Mouse (Mus musculus): ENCODE data around the gene Lbx2.

The Lbx2 gene

GRCm38 (mm10) chr6:83086121-83087035 is at the start of gene Lbx2:
Gene Lbx2 (plus strand): TSS chr6:83086367.
- DNase-seq: no peak

DNA sequence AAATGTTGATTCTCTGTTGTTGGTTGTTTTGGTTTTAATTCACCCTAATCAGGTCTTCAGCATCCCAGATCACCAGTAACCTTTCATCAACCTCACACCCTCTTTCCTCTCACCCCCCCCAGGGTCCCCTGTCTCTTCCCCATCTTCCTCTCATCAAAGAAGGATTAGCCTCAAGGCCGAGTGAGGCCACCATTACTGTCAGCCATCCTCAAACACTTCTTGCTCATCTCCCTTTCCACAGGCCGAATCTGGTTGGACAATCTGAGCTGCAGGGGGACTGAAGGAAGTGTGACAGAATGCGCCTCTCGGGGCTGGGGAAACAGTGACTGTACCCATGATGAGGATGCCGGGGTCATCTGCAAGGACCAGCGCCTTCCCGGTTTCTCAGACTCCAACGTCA is 49.0 kb upstream of the Lbx2 start:
- DNase-seq: no peak

DNA sequence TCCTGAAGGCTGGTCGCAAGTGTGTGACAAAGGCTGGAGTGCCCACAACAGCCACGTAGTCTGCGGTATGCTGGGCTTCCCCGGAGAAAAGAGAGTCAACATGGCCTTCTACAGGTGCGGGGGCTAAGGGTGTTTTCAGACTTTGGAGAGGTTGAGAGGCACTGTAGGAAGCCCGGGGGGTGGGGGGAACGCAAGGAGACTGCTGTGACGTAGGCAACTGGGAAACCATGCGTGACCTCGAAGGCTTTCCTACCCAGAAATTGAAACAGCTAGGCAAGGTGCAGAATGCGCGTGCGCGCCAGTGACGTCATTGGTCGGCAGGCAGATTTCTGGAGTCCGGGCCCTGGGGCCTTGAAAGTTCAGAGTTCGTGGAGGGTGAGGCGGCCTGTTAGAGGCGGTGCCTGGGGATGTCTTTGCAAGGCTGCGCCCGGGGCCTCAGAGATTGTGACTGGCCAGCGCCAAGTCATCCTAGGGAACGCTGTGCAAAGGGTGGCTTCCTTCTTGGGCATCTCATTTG is 47.6 kb upstream of the Lbx2 start:
- DNase-seq: peak; percentile 87

- no peak for DNase-seq
Measured at GRCm38 (mm10) chr6:83040601-83041000, 45.6 kb upstream of the Lbx2 start.

GRCm38 (mm10) chr6:83043561-83043960 is 42.6 kb upstream of the Lbx2 start:
- no peak for DNase-seq

DNA sequence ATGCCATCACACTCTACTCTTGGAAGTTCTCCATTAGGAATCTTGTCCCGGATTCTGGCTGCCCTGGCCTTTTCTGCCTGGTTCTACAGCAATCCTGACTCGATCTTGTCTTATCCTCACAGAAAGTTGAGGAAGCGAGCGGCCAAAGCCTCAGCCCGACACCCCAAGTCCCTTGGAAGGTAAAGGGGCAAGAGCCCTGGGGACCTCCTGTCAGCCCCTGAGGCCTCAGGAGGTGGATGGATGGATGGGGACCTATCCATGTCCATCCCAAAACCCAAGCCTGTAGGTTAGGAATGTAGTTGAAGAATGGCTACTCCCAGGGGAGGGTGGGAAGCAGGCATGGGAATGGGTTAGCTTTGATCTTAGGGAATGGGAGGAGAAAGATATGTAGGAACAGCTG is 42.2 kb upstream of the Lbx2 start:
- no peak for DNase-seq

DNA sequence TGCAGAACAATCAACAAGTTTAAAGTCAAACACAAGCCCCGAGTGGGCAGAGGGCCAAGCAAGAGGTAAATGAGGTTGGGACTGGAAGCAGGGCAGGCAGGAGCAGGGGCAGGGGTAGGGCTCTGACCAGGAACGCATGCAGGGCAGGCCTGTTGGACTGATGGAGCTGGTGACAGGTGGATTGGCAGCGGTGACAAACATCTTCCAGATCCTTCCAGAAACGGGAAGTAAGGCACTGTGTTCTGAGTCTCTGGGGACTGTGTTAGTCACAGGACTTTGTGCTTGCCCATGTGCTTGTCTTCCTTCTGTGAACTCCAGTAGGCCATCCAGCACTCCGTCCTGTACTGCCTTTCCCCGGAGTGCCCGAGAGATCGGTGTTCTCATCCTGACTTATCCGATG is 41.4 kb upstream of the Lbx2 start:
- DNase-seq: no peak

DNA sequence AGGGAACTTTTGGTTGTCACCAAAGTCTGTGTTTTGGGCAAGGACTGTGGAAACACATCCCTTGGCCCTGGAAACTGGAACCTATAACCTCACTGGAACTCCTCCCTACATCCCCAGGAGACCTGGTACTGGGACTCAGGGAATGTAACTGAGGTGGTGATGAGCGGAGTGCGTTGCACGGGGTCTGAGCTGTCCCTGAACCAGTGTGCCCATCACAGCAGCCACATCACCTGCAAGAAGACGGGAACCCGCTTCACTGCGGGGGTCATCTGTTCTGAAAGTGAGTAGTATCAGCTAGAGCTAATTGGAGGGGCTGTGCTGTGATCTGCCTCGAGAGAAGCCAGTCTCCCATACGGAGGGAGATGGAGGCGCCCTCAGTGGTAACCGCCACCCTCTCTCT is 36.8 kb upstream of the Lbx2 start:
- no peak for DNase-seq

DNA sequence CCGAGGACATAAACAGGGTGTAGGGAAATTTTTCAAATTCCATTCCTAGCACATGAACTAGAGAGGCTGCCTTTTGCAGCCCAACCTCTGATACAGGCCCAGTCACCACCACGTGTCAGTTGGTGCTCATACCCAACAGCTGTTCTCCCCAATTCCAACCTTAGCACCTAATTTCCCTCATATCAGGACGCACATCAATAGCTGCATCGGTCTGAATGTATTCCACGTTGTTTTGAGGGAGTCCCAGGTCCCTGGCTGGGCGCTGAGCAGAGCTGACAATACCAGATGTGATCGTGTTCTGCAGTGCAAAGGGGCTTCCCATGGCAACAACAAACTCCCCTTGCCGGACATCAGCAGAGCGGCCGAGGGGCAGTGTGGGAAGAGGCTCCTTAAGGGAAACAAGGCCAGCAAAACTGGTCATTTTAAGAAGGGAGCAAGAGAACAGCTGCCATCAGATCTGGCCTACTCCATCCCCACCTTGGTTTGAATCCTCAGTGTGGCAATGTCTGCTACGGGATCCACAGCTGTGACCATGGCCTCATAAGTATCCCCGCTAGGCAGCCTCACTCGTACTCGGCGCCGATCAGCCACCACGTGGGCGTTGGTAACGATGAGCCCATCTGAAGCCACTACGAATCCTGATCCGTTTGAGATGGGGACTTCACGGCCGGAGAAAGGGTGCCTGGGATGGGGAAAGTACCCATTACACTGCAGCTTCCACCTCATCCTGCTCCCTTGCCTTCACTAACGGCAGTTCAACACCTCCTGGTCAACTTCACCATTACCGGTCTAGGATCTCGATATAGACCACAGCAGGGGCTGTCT is 32.8 kb upstream of the Lbx2 start:
- DNase-seq: peak; percentile 29

DNA sequence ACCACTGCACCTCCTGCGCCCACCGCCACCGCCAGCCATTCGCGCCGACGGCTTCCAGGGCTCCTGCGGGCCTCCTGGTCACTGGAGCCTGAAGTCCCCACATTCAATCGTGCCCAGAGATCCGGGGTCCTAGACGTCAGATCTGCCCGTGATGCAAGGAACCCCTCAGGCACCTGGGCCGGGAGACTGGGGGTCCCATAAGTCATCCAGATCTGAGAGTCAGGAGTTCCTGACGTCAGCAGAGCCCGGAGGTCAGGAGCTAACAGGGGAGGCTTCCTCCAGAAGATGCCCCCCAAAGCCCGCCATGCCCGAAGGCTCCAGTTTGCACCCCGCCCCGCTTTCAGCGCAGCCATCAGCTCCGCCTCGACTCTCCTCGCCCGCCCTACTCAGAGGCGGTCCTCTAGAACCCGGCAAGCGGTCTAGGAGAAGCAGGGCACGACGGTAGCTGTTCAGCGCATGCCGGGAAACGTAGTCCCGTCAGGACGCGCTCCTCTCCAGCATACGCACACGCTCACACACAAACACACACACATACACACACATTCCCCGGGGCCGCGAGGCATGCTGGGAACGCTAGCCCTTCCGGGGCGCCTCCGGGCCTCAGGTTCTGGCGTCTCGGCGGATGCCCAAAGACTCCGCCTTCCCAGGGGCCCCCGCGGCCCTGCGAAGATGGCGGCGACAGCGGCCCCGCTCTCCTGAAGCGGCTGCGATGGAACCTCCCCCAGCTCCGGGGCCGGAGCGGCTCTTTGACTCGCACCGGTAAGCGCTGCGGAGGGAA is 31.9 kb upstream of the Lbx2 start, which contains the start of gene Aup1:
TSS of gene Aup1 (plus strand) at position 448 of the 778 bp plus-strand sequence.
- peak; percentile 96 for DNase-seq

DNA sequence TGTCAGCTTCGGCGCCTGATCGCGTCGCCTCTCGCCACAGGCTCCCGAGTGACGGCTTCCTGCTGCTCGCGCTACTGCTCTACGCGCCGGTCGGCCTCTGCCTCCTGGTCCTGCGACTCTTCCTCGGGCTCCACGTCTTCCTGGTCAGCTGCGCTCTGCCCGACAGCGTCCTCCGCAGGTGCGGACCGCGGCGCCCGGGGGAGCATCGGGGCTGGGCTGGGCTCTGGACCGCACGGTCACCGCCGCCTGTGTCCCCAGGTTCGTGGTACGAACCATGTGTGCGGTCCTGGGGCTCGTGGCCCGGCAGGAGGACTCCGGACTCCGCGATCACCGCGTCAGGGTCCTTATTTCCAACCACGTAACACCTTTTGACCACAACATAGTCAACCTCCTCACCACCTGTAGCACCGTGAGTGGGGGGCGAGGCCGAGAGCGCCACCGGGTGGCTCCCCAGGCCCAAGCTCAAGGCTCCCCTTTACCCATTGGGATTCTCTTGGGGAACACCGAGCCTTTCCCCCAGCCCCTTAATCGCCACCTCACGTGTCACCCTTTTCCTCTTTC is 31.2 kb upstream of the Lbx2 start, which contains the start of gene Htra2:
TSS of gene Htra2 (minus strand) at position 403 of the 561 bp plus-strand sequence.
- DNase-seq: peak; percentile 64

- DNase-seq: peak; percentile 62
Measured at GRCm38 (mm10) chr6:83057790-83058189, 28.4 kb upstream of the Lbx2 start, which contains the start of gene Dqx1. Gene Dqx1 (plus strand): TSS chr6:83057844.

DNA sequence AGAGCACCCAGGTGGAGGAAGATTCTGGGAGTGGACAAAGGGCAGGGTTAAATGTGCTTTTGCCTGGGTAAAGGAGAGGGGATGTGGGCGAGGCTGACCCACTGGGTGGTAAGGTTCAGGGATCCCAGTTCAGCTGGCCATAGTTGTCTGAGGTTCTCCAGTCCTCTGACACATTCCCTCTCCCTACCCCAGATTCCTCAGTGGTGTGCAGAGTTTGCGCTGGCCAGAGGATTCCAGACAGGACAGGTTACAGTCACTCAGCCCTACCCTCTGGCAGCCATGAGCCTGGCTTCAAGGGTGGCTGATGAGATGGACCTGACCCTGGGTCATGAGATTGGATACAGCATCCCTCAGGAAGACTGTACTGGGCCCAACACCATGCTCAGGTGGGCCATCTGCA is 27.4 kb upstream of the Lbx2 start:
- DNase-seq: no peak

DNA sequence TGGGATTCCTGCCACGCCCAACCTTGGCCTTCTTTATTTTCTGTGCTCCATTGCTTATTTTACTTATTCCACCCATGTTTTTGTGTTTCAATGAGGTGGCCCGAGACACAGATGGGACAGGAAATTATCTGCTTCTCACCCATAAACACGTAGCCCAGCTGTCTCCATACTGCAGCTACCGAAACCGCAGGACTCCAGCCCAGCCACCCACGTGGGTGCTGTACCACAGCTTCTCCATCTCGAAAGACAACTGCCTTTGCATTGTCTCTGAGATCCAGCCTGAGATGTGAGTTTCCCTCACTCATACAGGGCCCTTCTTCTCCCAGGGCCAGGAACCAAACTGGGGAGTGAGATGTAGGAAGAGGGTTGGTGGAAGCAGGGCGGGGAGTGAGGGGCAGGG is 20.2 kb upstream of the Lbx2 start:
- DNase-seq: no peak

- DNase-seq: no peak
Measured at GRCm38 (mm10) chr6:83066441-83066840, 19.7 kb upstream of the Lbx2 start.

DNA sequence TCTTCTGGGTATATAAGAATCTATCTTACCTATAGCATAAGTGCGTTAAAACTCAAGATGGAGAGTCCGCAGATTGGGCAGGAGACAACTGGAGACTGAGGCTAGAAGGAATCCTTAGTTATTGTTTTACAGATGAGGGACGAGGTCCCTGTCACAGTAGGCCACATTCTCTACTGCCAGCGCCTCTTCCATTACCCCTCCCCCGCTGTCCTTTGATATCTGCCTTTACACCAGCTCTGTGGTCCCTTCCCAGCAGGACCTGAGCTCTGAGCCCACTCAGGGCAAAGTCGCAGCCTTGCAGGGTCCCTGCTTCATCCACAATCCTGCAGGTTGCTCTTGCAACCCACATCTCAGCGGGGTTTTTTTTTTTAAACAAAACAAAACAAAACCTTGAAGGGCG is 17.9 kb upstream of the Lbx2 start:
- no peak for DNase-seq

GRCm38 (mm10) chr6:83068706-83069487 is 17.3 kb upstream of the Lbx2 start:
- no peak for DNase-seq

GRCm38 (mm10) chr6:83069488-83070246 is 16.5 kb upstream of the Lbx2 start:
- DNase-seq: no peak

DNA sequence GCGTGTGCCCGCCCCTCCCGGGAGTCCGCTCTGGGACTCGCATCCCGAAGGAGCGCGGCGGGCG is 16.1 kb upstream of the Lbx2 start, which contains the start of gene Tlx2:
TSS of gene Tlx2 (minus strand) at position 47 of the 64 bp plus-strand sequence.
- DNase-seq: no peak

DNA sequence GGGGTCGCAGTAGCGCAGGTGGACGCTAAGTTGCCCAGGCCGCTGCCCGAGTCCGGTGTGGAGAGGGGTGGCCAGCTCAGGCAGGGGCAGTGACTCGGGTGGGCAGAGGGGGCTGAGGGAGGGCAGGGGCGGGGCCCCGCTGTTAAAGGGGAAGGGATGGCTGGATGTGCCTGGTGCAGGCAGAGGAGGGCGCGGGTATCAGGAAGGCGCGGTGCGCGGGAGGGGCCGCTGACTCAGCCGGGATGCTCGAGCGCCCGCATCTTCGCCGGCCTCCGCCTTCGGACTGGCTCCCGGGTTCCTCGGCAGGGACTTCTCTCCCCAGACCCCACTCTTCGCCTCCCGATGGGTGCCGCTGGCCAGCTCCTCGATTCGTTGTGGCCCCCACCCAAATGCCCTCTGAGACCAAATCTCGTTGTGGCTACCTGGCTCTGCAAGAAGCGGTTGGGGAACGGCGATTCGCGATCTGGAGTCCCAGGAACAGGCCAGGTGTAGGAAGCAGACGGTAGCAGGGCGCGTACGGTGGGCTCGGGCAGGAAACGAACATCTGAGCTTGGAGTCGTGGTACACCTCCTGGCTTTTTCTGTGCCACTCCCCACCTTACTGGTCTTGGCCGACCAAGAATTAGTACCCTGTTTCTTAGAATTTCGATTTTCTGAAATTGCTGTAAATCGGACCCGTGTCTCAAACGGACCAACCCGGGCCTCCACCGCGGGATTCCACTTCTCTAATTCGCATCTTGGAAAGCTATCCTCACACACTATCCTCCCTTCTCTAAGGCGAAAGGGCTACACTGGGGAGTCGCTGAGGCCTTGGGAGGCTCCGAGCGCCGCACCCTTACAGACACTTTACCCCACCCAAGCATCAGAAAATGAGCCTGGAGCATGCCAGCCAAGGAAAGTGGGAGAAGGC is 15.6 kb upstream of the Lbx2 start:
- DNase-seq: no peak

Measured in cerebellum, adult 9-10 months (tissue).